Mouse (Mus musculus): ENCODE measurements around the gene 1700018B08Rik. TPM values are rescaled to one million over a fixed set of nuclear protein-coding genes. Genes with fewer than 3 reads are reported as not detected.

Gene 1700018B08Rik
- polyA plus RNA-seq, 1 experiment, result not detected

GRCm38 (mm10) chr8:121511751-121512150, 32.4 kb downstream of the 1700018B08Rik start:
- H3K27ac ChIP-seq (ENCODE audit: insufficient read depth, low read depth, low read length), result no peak overlapping the region

GRCm38 (mm10) chr8:121497621-121498020, 46.5 kb downstream of the 1700018B08Rik start:
- WGBS, result 84% methylated on average over 6 of the region's 6 CpGs

More at GRCm38 (mm10) chr8:121511751-121512150, 32.4 kb downstream of the 1700018B08Rik start:
- TF ChIP-seq CTCF (IDR thresholded peaks at IDR 0.05; ENCODE audit: extremely low read depth, insufficient read length, insufficient replicate concordance, low read depth, low read length) (no peak), POLR2A (IDR thresholded peaks at IDR 0.05; ENCODE audit: low read depth, low read length) (no peak)
- Histone ChIP-seq H3K4me3 (ENCODE audit: low read depth, low read length) (no peak overlapping the region), H3K36me3 (ENCODE audit: control insufficient read depth, insufficient read depth, low read length) (no peaks in the 10 kb centered on the region), H3K4me1 (ENCODE audit: control insufficient read depth, insufficient read depth, insufficient read length, low read length) (no peaks in the 10 kb centered on the region), H3K27me3 (ENCODE audit: control insufficient read depth, insufficient read depth, low read length) (no peaks in the 10 kb centered on the region)
- WGBS, result 56% methylated on average over 9 of the region's 9 CpGs

GRCm38 (mm10) chr8:121491633-121492032, 52.5 kb downstream of the 1700018B08Rik start:
- Histone ChIP-seq H3K4me1 (ENCODE audit: control insufficient read depth, insufficient read depth, insufficient read length, low read length) (no peaks in the 10 kb centered on the region), H3K36me3 (ENCODE audit: control insufficient read depth, insufficient read depth, low read length) (no peaks in the 10 kb centered on the region), H3K4me3 (ENCODE audit: low read depth, low read length) (no peak overlapping the region), H3K27ac (ENCODE audit: insufficient read depth, low read depth, low read length) (no peak overlapping the region), H3K27me3 (ENCODE audit: control insufficient read depth, insufficient read depth, low read length) (no peaks in the 10 kb centered on the region)
- TF ChIP-seq CTCF (IDR thresholded peaks at IDR 0.05; ENCODE audit: extremely low read depth, insufficient read length, insufficient replicate concordance, low read depth, low read length) (no peak), POLR2A (IDR thresholded peaks at IDR 0.05; ENCODE audit: low read depth, low read length) (no peak)
- whole genome bisulfite sequencing, result 55% methylated on average over 9 of the region's 9 CpGs

More at GRCm38 (mm10) chr8:121497621-121498020, 46.5 kb downstream of the 1700018B08Rik start:
- Histone ChIP-seq H3K4me3 (ENCODE audit: low read depth, low read length) (no peak overlapping the region), H3K36me3 (ENCODE audit: control insufficient read depth, insufficient read depth, low read length) (no peaks in the 10 kb centered on the region), H3K27ac (ENCODE audit: insufficient read depth, low read depth, low read length) (no peak overlapping the region), H3K4me1 (ENCODE audit: control insufficient read depth, insufficient read depth, insufficient read length, low read length) (no peaks in the 10 kb centered on the region), H3K27me3 (ENCODE audit: control insufficient read depth, insufficient read depth, low read length) (no peaks in the 10 kb centered on the region)
- no peak for TF ChIP-seq POLR2A (IDR thresholded peaks at IDR 0.05; ENCODE audit: low read depth, low read length)
- TF ChIP-seq CTCF (IDR thresholded peaks at IDR 0.05; ENCODE audit: extremely low read depth, insufficient read length, insufficient replicate concordance, low read depth, low read length), result no peak

GRCm38 (mm10) chr8:121484072-121484782, 59.9 kb downstream of the 1700018B08Rik start:
- H3K4me3 ChIP-seq (ENCODE audit: low read depth, low read length), result no peak overlapping the region
- H3K36me3 ChIP-seq (ENCODE audit: control insufficient read depth, insufficient read depth, low read length), result no peaks in the 10 kb centered on the region
- H3K27ac ChIP-seq (ENCODE audit: insufficient read depth, low read depth, low read length), result no peak overlapping the region
- no peaks in the 10 kb centered on the region for H3K4me1 ChIP-seq (ENCODE audit: control insufficient read depth, insufficient read depth, insufficient read length, low read length)
- no peaks in the 10 kb centered on the region for H3K27me3 ChIP-seq (ENCODE audit: control insufficient read depth, insufficient read depth, low read length)
- TF ChIP-seq CTCF (IDR thresholded peaks at IDR 0.05; ENCODE audit: extremely low read depth, insufficient read length, insufficient replicate concordance, low read depth, low read length) (no peak), POLR2A (IDR thresholded peaks at IDR 0.05; ENCODE audit: low read depth, low read length) (no peak)
- WGBS, result 41% methylated on average over 23 of the region's 23 CpGs

Other genes with a start within 250 kb of the 1700018B08Rik start
- 24.9 and 30.3 TPM in 2 replicates for gene Fbxo31, start 34.5 kb upstream of the 1700018B08Rik start, polyA plus RNA-seq (2012; rRNA removed)
- 50.7 and 82.2 TPM in 2 replicates for gene Map1lc3b, start 46.0 kb upstream of the 1700018B08Rik start, polyA plus RNA-seq (2012; rRNA removed)
- 15.3 and 31.3 TPM in 2 replicates for gene Zcchc14, start 108.6 kb upstream of the 1700018B08Rik start, polyA plus RNA-seq (2012; rRNA removed)
- gene Jph3, start 185.3 kb upstream of the 1700018B08Rik start, polyA plus RNA-seq (2012; rRNA removed), result 0.39 and 0.57 TPM in 2 replicates